Mouse (Mus musculus): ENCODE measurements at regions not wholly inside any gene's neighbourhood (a gene's known extent, or its start where the extent isn't known, plus 50 kb on each side); places are given as distances from the start of the nearest gene placed in this dataset.

DNA sequence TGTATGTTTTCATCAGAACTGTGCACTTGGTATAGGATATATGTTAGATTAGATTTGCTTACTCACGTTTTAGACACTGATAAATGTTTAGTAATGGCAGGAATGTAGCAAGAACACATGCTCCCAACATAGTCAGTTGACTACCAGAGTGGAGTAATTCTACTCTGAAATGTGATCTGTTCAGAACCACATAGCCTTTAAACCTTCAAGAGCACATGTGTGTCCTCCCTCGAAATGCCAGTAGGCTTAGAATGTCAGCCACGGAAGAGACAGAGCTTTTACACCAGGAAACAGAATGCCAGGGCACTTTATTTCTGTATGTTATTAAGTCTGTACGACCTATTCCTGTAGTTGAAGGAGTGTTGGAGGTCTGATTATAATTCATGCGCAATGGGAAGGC is 51.3 kb upstream of the Cd28 start:
- no peak for DNase-seq

DNA sequence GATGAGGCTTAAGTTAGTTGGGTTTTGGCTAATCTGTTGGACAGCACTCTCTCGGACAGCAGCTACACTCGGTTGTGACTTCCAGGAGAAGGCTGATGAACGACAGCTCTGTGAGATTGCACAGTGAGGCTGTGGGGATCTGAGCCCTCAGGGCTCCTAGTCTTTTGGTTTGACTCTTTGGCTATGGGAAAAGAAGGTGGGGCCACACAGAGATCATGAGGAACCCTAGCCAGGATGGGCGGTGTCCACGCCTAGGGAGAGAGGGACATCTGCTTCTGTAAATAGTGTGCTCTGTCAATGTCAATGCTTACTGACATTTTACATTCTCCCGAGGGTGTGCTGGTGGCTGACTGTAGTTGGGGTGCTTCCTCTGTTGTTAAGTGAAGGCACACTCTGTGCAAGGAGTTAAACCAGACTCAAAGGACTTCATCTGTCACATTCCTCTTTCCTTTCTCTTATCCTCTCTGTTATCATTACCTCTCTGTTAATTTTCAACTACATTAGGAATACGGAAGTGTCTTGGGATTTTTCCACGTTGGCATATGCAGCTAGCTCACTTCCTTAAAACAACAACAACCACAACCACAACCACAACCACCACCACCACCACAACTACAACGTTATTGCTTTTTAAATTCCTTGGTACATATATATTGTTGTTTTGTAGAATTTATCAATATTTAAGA is 54.2 kb upstream of the Cd28 start:
- no peak for DNase-seq

GRCm38 (mm10) chr1:60661857-60662256 is 54.7 kb upstream of the Cd28 start:
- no peak for DNase-seq

GRCm38 (mm10) chr1:60659604-60660003 is 57.0 kb upstream of the Cd28 start:
- DNase-seq = no peak

- DNase-seq = no peak
Measured at GRCm38 (mm10) chr1:60659041-60659440, 57.6 kb upstream of the Cd28 start.

DNA sequence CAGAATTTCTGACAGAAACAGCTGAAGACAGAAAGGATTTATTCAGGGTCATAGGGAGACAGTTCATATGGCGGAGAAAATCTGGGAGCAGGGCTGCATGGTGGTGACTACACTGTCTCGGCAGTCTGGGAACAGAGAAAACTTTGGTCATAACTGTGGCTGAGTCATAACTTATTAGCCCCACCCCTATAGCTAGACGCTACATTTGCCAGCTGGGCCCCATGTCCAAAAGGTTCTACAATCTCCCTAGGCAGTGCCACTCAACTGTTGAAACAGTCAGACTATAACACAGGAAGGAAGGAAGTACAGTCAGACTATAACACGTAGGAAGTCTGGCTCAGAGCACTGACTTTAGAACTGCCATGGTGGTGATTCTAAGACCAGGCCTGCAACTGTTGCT is 58.2 kb upstream of the Cd28 start:
- DNase-seq = no peak

GRCm38 (mm10) chr1:60657511-60657910 is 59.1 kb upstream of the Cd28 start:
- no peak for DNase-seq

DNA sequence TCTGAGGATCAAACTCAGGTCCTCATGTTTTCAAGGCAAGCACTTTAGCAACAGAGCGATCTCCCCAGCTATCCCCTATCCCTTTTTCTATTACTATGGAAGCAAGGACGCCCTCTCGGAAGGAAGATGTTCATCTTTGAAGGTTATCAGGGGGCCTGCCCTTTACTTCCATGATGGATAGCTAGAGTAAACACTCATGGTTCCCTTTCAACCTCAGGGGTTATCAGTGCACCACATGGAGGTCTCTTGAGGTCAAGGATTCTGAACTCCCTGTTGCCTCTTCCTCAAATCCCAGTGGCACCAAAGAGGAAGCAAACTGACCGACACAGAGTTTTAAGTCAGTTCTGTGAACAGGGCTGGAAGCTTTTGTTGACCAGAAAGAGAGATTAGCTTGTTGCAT is 59.6 kb upstream of the Cd28 start:
- DNase-seq = peak; percentile 60

- DNase-seq = no peak
Measured at GRCm38 (mm10) chr1:60655691-60656595, 60.7 kb upstream of the Cd28 start.

DNA sequence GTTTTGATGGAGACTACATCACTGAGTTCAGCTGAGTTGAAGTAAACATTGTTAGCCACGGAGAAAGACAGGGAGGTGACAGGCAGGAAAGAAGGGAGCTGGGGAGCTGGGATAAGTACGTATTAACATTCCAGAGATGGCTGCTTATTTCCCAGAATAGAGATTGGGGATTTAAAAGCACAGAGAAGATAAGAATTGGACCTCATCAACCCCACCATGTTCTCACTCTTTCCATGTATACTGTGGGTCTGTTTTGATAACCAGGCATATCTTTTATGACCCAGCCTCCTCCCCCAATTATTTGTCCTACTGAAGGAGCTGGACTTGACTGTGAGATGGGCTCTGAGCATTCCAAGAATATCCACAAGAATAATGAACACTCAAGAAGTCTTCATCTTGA is 61.4 kb upstream of the Cd28 start:
- DNase-seq = no peak

GRCm38 (mm10) chr1:60652570-60653011 is 64.0 kb upstream of the Cd28 start:
- no peak for DNase-seq

DNA sequence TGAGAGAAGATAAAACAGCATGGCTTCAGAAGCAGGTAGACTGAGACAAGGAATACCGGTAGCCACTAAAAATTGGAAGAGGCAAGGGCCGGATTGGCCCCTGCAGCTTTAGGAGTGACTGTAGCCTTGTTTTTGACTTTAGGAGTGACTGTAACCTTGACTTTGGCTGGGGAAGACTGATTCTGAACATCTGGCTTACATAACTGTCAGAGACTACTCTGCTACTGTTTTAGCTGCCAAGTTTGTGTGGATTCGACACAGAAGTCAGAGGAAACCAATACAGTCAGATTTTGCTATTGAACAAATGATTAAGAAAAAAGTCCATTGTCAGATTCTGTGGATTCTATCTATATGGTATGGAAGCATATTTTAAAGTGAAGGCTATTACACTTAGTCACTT is 66.4 kb upstream of the Cd28 start:
- DNase-seq = no peak

DNA sequence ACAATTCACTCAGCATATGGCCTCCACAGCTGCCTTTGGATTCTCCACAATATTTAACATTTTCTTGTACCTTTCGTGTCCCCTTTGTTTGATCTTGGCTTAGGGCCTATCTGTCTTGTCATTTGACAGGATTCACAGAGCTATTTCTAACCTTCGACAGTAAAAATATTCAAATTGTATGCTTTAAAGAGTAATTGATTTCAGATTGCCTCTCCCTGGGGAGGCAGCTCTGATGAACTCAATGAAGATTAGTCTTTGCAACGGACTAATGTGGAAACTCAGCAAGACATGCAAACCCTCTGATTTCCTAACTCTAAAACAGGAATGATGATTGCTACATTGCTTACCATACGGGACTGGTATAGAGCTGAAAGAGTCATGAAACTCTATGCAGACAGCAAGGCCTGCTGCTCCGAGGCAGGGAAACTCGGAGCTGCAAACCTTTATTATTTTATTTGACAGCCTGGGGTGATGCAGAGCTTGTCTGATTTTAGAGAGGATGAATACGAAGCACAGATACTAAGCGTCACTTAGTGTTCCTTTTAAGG is 67.2 kb upstream of the Cd28 start:
- DNase-seq = no peak

GRCm38 (mm10) chr1:60646828-60647227 is 69.8 kb upstream of the Cd28 start:
- no peak for DNase-seq

GRCm38 (mm10) chr1:60646174-60646573 is 70.4 kb upstream of the Cd28 start:
- no peak for DNase-seq

- DNase-seq = no peak
Measured at GRCm38 (mm10) chr1:60645176-60645575, 71.4 kb upstream of the Cd28 start.

- DNase-seq = no peak
Measured at GRCm38 (mm10) chr1:60642761-60643160, 73.8 kb upstream of the Cd28 start.

DNA sequence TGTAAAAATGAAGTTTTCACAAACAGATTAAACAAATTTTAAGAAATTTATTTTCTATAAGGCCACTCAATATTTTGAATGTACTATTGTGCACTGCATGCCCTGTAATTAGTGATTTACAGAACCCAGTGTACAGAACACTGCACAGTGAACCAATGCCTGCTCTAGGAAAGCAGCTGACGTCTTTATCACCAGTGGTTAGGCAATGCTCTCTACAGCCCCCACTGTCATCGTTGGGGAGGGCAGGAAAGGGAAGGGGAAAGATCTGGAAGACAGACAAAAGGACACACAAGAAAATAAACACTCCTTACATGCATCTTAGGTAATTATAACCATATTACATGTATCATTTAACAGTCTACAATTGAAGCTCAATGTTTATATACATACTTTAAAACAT is 74.4 kb upstream of the Cd28 start:
- peak; percentile 53 for DNase-seq

DNA sequence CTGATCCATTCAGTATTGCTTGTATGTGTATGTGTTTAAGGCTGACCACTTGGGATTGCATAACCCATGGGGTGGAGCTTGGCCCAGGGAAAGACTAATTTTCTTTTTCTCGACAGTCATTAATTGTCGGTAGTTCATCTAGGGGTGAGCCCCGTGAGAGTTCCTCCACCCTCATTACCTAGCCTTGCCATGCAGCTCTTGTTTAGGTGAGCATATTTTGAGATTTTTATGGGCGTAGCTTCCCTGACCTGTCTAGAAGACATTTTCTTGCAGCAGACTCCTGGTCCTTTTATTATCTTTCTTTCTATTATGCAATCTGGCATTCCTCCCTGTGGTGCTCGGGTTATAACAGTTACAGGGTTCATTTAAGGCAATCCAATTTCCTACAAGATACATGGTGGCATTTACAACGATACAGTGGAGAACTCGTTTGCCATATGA is 74.4 kb upstream of the Raph1 start:
- DNase-seq = no peak

DNA sequence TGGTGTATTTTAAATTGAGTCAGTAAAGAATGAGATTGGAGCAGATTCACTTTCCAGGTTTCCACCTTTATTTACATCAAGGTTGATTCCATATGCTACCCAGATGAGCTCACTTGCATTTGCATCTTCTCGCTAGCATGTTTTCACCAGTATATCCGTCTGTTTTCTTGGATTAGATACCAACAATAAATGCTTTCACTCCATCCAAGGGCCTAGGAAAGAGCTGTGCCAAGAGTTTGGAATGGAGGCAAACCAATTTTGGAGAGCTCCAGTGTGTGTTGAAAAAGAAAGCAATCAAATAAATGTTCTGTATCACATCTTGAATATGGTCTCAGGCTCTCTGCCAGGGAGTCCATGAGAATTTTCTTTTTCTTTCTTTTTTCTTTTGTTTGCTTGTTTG is 72.6 kb upstream of the Raph1 start:
- DNase-seq = no peak

DNA sequence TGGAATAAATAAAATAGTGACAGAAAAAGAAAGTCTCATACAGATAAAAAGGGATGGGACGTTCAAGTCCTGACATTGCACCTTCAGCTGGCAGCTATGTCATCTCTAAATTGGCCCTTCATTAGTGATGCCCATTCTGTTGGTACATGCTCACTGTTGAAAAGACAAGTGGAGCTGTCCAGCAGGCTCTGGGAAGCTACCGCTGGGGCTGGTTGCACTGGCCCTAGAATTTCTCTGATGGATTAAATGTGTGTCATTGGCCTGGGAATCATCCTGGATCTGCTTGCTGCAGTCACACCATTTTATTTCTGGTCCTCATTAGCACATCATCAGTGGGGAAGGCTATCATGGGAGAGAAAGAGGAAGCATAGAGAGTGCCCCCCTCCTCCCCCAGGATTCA is 72.2 kb upstream of the Raph1 start:
- DNase-seq = no peak

DNA sequence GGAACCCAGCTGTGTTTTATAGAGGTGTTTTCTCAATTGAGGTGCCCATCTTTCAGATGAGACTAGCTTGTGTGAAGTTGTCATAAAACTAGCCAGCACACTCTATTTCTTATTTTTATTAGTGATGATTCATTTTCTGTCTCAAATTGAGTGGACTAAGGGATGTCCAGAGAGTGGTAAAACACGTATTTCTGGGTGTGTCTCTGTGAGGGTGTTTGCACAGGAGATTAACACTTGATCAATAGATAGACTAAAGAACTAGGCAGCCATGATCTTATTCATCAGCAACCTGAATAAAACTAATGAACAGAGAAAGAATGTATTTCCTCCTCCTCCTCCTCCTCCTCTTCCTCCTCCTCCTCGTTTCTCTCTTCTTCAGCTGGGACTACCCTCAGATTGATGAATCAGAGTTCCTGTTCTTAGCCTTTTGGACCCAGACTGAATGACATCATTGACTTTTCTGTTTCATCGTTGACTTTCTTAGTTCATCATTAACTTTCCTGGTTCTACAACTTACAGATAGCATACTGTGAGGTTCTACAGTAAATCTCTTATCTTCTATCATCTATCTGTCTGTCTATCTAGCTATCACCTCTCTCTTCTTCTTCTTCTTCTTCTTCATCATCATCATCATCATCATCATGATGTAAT is 70.0 kb upstream of the Raph1 start:
- no peak for DNase-seq

DNA sequence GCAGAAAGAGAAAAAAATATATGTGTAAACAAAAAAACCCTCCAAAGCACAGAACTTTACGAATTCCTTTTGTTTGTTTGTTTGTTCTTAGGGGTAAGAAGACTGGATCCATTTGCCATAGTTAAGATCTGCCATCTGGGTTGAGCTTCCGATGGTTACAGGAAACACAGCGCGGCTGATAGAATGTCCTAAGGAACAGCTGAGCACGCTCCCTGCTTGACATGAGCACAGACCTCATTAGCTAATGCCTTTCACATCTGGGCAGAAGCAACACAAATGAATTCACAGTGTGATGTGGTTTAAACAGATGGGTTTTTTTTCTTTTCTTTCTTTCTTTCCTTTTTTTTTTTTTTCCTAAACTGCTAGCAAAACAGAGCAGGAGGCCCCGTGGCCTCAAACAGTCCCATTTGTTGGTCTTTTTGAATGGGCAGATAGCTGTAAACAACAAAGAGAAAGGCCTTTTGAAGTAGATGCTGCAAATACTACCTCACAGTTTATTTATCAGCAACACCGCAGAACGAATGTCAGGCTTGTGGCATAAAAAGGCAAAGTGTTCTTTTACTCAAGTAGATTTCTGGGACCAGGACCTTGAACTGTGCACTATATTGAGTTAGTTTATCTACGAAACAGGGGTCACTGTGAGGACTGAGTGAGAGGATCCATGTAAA is 61.0 kb upstream of the Raph1 start:
- no peak for DNase-seq
